Mouse (Mus musculus) T-helper 1 cell (primary cell): Measurements from ENCODE around the gene Raph1.

Source experiments
- in situ Hi-C: fragments of 300-600 bp; cut with MboI, MseI; formaldehyde crosslinking; loops from one replicate; pipeline ENCODE4 v1.15.1; 2025; ENCODE audit warnings: high pct_unique_total_duplicates

The Raph1 gene

DNA sequence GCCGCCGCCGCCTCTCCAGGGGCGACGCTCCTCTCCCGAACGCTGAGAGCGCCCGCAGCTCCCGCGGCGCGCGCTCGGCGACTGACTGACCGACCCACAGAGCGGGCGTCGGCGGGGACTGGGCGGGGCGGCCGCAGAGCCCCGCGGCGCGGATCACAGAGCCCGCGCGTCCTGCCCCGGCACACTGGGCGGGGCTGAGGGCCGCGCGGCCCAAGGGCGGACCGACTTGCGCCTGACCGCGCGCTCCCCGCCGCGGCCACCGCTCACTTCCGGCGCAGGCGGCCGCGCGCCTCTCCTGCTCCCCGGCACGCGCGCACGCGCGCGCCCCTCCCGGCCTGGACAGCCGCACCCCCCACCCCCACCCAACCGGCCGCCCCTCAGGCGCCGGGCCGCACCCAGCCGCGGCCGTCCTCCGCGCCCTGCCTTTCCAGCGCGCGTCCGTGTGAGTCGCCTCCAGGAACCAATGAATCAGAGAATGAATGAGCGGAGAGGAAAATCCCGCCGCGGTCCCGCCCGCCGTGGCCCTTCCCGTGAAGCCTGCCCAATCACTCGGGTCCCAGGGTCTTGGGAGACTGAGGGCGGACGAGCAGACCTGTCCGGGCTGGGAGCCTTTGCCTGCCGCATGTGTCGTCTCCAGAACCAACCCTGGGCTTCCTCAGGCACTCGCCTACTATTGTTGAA, at the start of gene Raph1:
Gene Raph1 (minus strand): TSS at position 474 of the 681 bp plus-strand sequence.
- in situ Hi-C loops = no loop called here

DNA sequence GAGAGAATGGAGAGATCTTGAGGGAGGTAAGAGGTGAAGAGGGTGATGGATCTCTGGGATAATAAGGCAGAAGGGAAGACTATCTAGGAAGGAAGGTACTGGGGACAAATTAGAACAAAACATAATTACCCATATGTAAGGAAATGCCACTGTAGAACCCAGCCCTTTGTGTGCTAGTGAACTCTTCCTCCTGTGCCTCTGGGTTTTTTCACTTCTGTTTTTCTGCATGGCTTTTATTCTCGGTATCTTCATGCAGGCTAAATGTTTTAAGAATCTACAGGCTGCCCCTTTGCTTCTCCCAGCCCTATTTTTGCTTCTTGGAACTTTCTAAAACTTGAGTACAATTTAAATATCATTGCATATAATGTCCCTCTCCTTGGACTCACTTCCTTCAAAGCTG, 48.8 kb upstream of the Raph1 start:
- in situ Hi-C loops = no loop called here

DNA sequence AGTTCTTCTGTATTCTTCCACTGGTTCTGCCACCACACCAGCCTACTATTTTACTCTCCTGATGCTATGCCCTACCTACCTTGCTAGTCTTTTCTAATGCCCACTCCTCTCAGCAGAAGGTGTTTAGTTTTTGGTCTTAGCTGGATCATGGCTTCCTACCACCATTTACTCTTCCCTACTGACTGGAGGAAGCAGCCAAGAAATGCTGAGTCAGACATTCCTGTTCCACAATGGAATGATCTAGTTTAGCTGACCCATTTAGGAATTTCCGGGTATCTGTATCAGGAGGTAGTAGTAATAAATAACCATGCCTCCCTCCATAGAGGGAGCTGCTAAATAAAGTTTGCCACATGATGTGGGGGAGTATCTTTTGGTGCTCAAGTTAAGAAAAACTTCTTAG, 48.0 kb upstream of the Raph1 start:
- in situ Hi-C loops = no loop called here

DNA sequence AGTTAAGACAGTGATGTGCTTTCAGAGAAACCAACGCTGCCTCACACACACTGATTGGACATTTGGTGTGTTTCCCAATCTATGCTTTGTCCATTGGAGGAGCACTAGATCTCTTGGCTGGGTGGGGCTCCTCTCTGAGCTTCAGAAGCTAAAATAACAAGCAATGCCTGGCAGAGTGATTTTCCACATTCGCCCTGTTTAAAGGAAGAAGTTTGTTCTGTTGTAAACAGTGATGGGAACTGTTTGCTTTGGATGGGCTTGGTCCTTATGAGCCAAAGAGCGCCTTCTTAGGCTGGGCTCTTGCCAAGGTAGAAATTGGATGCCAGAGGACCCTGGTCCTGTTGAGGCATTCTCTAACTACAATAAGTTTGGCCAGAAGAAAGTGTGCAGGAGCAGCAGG, 45.1 kb upstream of the Raph1 start:
- in situ Hi-C loops = no loop called here

DNA sequence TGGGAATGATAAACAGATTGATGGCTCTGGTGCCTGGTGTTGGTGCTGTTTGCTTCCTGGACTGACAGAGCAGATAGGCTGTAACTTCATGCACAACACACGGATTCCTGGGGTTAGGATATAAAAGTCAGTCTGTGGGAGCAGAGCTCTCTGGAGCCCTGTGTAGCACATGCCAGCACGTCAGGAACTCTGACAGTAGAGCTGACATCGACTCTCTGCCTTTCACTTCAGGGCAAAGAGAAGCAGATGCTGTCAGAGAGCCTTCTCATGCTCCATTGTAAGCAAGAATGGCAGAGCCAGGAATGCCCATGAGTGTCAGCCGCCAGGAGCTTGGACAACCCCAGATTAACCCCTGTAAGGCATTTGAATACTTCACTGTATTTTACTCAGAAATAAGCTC, 43.7 kb upstream of the Raph1 start:
- in situ Hi-C loops = no loop called here

DNA sequence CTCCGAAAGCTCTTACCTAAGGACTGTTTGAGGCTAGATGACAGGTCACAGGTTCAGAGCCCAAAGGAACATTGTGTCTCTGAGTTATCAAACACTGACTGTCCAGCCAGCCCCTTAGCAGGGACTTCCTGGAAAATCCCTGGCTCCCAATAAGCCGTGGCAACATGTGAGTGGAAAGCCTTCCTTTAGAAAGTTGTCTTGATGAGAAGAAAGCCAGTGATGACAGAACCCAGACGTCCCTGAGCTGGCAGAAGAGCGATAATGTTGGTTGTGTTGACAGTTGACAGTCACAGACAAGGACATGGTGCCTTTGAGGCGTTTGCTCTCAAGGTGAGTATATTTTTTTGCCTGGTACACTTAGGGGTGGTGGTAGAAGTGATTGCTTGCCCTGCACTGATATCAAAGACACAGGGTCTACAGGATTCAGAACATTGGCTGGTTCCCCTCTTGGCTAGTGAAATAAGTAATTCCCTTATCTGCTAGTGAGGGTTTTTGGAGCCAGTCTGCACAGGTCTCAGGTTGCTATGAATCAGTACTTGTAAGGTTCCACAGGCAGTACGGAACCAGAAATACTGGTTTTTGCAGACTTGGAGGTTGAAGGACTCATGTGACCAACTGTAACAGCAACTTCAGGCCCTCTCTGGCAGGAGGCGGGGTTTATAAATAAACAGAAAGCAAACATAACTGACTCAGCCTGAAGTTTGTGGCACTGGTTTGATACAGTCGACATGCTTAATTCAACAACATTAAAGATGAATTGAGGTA, 42.3 kb upstream of the Raph1 start:
- in situ Hi-C loops = loop anchor here (5.0 kb wide), 1 partner anchor 37 kb away; no protein-coding TSS in a partner anchor

DNA sequence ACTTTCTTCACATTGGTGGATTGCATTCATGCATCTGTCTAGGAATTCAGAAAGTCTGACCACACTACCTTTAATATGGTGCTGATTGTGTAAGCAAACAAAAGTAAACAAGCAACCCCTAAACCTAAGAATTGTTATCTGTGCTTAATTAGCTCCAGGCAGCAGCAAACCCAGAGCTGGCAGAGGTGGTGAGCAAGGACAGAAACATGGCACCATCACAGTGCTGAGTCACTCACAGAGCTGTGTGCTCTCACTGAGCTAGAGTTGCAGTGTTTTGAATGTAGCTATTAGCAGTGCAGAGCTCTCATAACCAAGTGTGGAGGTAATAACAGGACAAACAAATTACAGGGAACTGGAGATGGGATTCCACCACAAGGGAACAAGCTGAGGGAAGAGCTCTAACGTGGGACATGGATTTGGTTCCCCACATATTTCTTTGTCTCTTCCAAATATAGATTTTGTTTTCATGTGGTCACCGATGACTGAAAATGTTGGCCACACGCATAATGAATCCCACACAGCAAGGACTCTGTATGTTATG, 37.6 kb upstream of the Raph1 start:
- in situ Hi-C loops = loop anchor here (5.0 kb wide), 1 partner anchor 32 kb away; no protein-coding TSS in a partner anchor

DNA sequence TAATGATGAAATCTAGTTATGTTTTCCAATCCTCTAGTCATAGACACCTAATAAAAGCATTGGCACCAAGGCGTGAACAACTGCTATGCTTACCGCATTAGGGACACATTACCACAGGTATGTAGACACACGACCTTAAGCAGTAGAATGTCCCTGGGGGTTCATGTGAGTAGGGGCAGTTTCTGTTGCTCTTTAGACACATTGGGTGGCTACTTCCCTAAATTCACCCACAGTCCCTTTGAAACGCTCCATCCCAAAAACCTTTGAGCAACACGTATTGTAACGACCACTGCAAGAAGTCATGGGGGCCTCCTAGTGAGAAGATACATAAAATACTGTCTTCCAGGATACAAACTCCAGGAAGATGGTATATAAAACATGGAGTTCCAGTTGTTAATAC, 33.8 kb upstream of the Raph1 start:
- in situ Hi-C loops = no loop called here

DNA sequence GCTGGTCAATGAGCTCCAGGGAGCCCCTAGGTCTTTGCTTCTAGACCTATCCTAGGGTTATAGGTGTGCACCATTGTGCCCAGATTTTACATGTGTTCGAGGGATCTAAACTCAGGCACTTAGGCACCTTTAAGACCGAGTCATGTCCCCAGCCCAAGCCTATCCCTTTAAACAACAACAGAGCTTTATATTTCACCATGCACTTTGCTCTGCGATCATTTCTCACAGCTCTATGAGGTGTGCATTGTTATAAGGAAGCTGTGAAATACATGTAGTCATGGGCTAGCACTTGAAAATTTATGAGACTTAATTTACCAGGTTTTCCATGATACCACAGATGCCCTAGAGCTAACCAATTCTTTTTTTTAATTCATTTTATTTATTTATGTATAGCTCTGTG, 33.0 kb upstream of the Raph1 start:
- in situ Hi-C loops = no loop called here

DNA sequence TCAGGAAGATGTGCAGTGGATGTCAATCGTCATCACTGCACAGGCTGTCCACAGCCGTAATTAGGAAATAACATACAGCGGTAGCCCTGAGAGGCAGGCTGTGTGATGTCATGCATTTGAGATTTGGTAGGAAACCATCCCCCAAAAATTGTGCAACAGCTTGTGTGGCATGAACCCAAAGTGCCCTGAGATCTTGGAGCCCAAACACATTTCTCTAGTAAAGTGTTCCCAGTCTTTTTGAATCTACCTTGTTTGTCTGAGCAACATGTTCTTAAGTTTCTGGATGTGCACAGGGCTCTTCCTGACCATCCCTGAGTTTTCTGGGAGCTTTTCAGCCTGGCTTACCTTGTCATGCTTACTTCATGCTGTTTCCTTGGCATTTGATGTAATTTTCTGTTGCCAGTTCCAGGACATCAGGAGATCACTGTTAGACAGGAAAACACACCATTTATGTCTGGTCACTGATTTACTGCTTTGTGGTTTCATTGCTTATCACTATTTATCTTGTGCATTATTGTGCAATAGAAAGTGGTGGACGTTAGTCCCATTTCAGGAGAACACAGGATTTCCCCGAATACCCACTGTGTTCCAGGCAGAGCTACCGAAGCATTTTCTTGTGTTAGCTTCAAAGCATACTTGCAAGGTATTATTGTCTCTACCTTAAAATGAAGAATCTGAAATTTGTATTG, 32.3 kb upstream of the Raph1 start:
- in situ Hi-C loops = no loop called here

DNA sequence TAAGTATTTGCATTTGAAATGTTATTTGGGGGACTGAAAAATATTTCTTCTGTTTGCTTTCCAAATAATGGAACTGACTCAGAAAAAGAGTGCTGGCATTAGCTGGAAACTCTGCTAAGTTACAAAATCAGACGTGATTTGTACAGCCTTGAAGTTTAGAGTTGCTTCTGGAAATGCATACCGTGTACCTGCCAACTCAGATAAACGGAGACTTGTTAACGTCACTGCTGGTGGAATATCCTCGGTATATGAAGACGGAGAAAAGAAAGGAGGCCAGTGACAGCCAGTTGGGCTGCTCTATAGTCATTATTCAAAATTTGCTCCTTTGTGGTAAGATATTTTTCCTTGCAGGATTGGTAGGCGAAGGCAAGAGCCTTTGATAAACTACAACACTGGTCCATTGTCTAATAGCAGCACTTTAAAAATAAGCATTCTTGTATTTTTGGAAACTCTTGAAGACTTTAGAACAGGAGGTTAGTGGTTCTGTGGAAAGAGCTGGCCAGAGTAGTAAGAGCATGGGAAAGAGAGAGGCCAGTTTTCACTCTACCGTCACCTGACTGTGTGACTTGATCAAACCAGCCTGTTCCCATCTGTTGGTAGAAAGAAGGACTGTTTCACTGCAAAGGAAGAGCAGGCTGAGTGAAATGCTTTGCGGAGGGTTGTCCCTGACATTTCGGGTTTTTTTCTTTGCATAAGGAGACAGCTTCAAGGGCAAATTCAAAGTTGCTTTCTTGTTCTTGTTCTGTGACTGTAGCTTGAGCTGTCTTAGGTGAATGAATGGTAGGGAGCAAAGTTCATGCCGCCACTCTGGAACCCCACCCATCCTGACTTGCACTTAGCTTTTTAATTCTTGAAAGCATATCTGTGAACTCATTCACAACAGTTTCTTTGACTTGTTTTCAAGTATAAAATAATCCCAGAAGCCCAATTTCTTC, 29.7 kb upstream of the Raph1 start:
- in situ Hi-C loops = no loop called here

DNA sequence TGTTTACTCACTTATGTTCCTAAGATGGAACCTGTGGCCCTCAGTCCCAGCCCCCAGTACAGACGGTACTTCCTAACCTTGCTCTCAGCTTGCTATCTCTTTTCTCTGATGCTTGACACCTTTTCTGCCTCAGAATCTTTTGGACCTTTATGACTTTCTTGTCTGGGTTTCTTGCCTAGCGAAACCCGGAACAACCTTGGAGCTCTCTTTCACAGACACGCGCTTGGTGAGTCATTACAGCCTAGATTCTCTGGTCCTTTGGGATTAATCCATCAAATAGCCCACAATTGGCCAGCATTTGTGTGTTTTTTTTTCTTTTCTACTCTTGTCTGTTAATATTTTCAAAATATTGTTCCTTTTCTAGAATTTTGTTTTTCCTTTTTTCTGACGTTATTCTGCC, 26.2 kb upstream of the Raph1 start:
- in situ Hi-C loops = no loop called here

DNA sequence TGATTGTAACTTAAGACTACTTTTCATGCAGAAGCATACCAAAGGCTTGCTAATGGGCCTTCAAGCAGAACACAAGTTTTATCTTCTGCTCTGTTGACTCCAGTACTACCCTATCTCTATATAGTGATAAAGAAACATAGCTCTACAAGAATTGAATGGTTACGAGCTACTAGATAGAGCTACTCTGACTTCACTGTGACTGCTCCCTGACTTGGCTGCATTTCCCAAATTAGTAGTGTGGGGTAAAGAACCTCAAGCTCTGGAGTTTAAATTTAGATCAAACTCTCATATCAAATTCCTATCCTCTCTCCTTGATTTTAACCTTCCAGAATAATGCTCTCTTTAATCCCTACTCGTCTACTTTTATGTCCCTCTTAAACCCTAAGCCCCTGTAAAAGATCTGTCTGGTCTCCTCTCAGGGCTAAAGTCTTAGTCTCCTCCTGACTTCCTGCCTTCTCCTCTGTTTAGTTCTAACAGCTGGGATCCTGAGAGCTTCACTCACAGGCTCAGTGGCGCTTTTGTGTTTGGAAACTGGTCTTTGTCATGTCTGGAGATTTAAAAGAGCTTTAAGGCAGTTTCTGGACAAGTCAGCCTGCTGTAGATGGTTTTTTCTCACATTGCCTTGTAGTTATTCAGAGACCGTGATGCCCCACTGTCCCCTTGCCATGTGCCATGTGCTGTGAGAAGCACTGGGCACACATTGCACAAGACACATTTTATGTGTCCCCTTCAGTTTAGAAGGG, 22.2 kb upstream of the Raph1 start:
- in situ Hi-C loops = no loop called here

DNA sequence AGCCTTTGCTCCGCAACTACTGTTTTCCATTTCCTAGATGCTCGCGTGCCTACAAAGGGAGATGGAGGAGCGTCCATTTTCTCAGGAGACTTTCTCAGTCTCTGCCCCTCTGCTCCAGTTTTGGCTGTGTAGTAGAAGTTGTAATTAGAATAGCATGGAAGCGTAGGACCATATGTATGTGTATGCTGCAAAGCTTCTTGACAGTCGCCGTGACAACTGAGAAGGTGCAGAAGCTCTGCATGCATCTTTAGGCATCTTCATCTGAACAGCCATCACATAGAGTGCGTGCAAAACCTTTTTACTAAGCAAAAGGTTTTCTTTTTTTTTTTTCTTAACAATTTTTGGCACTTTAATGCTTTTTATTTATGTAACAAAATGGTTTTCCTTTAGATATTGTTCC, 14.1 kb upstream of the Raph1 start:
- in situ Hi-C loops = no loop called here

DNA sequence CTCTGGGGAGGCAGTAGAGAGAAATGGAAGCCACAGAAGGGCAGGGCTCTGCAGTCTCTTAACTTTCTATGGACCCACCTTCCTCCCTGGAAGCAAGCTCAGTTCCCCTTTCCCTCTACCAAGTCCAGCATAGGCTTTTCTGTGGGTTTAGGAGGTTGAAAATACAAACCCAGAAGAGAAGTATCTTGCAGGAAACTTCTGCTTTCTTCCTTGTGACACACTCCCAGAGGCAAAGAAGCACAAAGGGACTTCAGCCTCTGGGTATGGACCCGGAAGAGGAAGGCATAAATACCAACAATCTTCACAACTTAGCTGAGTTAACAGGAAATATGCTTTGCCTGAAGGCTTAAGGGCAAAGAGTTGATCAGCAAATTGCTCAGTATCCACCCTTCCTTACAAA, 13.0 kb upstream of the Raph1 start:
- in situ Hi-C loops = no loop called here

DNA sequence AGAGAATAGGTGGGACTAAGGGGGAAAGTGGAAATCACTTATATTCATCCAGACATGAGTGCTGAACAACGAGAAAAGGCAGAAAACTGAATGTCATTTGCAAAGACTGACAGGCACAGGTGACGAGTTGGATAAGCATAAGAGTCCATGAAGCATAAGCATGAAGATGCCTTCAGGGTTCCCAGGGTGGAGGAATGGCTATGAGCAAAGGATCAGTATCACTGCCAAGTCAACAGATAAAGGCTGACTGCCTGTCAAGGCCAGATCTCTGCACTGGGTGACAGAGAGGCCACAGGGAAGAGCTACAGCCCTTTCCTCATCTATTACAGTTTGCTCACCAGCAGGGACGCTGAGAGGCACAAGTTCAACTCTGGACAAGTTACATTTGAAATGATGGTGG, 5.8 kb upstream of the Raph1 start:
- in situ Hi-C loops = loop anchor here (5.0 kb wide), 1 partner anchor 35 kb away; no protein-coding TSS in a partner anchor

DNA sequence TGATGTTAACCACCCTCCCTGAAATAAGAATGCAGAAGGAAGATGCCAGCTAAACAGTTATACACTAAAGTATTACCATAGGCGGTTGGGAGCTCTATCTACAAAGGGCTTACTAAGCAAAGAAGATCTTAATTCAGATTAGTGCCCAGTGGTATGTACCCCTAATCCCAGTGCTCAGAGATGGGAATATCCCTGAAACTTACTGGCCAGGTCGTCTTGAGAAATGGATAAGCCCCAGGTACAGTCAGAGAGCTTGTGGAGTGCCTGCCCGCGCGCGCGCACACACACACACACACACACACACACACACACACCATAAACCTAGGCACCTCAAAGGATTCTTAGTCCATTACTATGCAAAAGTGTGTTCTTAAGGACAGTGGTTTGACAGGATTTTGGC, 2.8 kb upstream of the Raph1 start:
- in situ Hi-C loops = loop anchor here (5.0 kb wide), 1 partner anchor 38 kb away; no protein-coding TSS in a partner anchor

DNA sequence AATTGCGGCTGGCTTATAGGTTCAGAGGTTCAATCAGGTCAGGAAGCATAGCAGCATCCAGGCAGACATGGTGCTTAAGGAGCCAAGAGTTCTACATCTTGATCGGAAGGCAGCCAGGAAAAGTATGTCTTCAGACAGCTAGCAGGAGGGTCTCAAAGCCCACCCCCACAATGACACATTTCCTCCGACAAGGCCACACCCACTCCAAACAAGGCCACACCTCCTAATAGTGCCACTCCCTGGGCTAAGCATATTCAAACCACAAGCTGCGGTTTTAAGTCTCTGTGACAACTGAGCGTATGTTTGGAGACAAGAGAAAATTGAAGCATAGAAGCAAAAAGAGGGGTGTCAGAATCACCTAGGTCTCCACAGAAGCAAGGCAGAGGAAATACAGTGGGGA, 2.3 kb upstream of the Raph1 start:
- in situ Hi-C loops = no loop called here

DNA sequence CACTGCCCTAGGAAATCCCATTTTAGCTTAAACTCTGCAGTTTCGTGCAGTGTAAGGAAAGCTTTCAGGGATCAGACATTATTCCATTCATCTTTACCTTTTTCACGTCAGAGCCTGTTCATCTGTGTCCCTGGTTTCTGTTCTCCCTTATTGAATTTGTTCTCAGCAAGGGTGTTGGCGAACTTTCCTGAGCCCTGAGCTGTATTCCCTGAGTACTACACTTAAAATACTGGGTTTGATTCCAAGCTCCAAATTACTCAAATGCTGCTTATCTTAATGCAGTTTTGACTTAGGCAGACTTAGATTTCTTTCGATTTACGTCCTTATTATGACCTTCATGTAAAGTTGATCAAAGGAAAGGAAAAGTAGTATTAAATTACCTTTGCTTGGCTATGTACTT, 417 bp upstream of the Raph1 start:
- in situ Hi-C loops = no loop called here

DNA sequence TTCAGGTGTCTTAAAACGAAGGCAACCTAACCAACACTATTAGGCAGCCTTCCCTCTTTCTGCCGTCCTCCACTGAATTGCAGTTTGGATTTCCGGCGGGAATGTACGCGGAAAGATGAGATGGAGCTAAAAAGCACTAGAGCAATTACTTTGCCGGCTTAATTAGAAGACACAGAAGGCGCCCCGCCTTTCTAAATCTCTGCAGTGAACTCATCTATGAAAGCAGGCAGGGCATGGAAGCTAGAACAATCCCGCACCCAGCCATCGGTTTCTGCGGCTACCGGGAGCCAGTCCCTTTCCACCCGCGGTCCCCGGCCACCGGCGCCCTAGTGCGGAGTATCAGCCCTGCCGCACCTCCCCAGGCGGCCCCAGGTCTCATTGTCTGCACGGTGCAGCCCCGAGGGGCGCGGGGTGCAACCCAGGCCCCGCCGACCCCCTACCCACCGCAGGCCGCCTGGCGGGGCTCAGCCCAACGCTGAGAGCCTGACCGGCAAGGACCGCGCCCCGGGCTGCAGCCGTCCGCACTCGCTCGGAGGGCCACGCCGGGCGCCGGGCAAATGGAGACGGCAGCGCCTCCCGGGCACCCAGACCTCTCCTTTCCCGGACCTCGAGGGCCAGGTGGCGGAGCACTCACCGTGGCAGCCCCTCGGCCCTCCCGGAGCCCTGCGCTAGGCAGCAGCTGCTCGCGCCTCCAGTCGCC, 823 bp downstream of the Raph1 start:
- in situ Hi-C loops = no loop called here
